Mouse (Mus musculus) MEL (cell line): Measurements from ENCODE around the gene Nucb1. TPM values are rescaled to one million over a fixed set of nuclear protein-coding genes. Genes with fewer than 3 reads are reported as not detected.
A peak's percentile ranks its signal among the peaks of the same experiment; 100 is the strongest.

ENCODE experiments used
- DNase-seq: peaks from one replicate; pipeline ENCODE4 v3.0.0; 2011; ENCODE audit warnings: low read depth, low spot score
- H3K27ac ChIP-seq: 2 replicates; pipeline ENCODE4 v1.5.1; 2012; ENCODE audit warnings: low read depth, mild to moderate bottlenecking, control low read depth, low read length, moderate library complexity; ENCODE audit not compliant: control insufficient read depth
- H3K27me3 ChIP-seq, 2 experiments: fragments of 150-350 bp in 1 of 2; sonication (generic) in 1 of 2; 2 replicates each; pipeline ENCODE4 v1.6.1; 2012; ENCODE audit warnings: low read length in 2 of 2, mild to moderate bottlenecking in 2 of 2, improper control_type of control experiment in 1 of 2, moderate library complexity in 1 of 2; ENCODE audit not compliant: insufficient read depth in 2 of 2, control insufficient read depth in 1 of 2
- H3K36me3 ChIP-seq, 2 experiments: 2 replicates each; pipeline ENCODE4 v1.6.1; 2012 to 2014; ENCODE audit warnings: low read length in 2 of 2, improper control_type of control experiment in 1 of 2, inconsistent platforms in 1 of 2, mild to moderate bottlenecking in 1 of 2; ENCODE audit not compliant: insufficient read depth in 2 of 2, control insufficient read depth in 1 of 2
- H3K4me1 ChIP-seq, 2 experiments: fragments of 150-350 bp in 1 of 2; sonication (generic) in 1 of 2; 2 replicates each; pipeline ENCODE4 v1.6.1; 2012; ENCODE audit warnings: low read length in 2 of 2, improper control_type of control experiment in 1 of 2, mild to moderate bottlenecking in 1 of 2; ENCODE audit not compliant: insufficient read depth in 2 of 2, control insufficient read depth in 1 of 2
- H3K4me3 ChIP-seq, 2 experiments: fragments of 150-350 bp in 1 of 2; sonication (generic) in 1 of 2; 2 replicates each; pipeline ENCODE4 v1.5.1; 2012; ENCODE audit warnings: low read depth in 2 of 2, low read length in 2 of 2, mild to moderate bottlenecking in 2 of 2, moderate library complexity in 2 of 2, control low read depth in 1 of 2, improper control_type of control experiment in 1 of 2; ENCODE audit not compliant: control insufficient read depth in 1 of 2, insufficient read depth in 1 of 2
- H3K79me2 ChIP-seq: 2 replicates; pipeline ENCODE4 v1.6.1; 2012; ENCODE audit warnings: mild to moderate bottlenecking, low read length, moderate library complexity; ENCODE audit not compliant: control insufficient read depth, poor library complexity, insufficient read depth
- H3K9ac ChIP-seq: 2 replicates; pipeline ENCODE4 v1.6.1; 2012; ENCODE audit warnings: low read depth, mild to moderate bottlenecking, control low read depth, low read length, moderate library complexity; ENCODE audit not compliant: control insufficient read depth, poor library complexity, severe bottlenecking
- H3K9me3 ChIP-seq: fragments of 150-350 bp; sonication (generic); replicated peaks from 2 replicates; pipeline ENCODE4 v1.6.1; 2012; ENCODE audit warnings: mild to moderate bottlenecking, low read length, improper control_type of control experiment, moderate library complexity; ENCODE audit not compliant: insufficient read depth
- CHD1 ChIP-seq: IDR thresholded peaks from 2 replicates; pipeline ENCODE4 v1.6.1; 2012; ENCODE audit warnings: low read depth, mild to moderate bottlenecking, inconsistent platforms, low read length, improper control_type of control experiment
- CHD2 ChIP-seq: IDR thresholded peaks from 2 replicates; pipeline ENCODE4 v1.6.1; 2011; ENCODE audit warnings: low read length, improper control_type of control experiment
- ELF1 ChIP-seq: IDR thresholded peaks from 2 replicates; pipeline ENCODE4 v1.6.1; 2014; ENCODE audit warnings: low read depth, mild to moderate bottlenecking, inconsistent platforms, low read length, improper control_type of control experiment, moderate library complexity
- ETS1 ChIP-seq: IDR thresholded peaks from 2 replicates; pipeline ENCODE4 v1.6.1; 2012; ENCODE audit warnings: low read depth, mild to moderate bottlenecking, inconsistent platforms, low read length, improper control_type of control experiment, moderate library complexity
- GATA1 ChIP-seq: IDR thresholded peaks from 2 replicates; pipeline ENCODE4 v1.6.1; 2011; ENCODE audit warnings: low read depth, low read length, improper control_type of control experiment
- HCFC1 ChIP-seq: IDR thresholded peaks from 2 replicates; pipeline ENCODE4 v1.6.1; 2012; ENCODE audit warnings: low read depth, mild to moderate bottlenecking, inconsistent platforms, low read length, improper control_type of control experiment, moderate library complexity
- KAT2A ChIP-seq: conservative IDR thresholded peaks from 2 replicates; pipeline ENCODE4 v1.6.1; 2012; ENCODE audit warnings: low read depth, low read length, improper control_type of control experiment, inconsistent platforms
- MAX ChIP-seq: IDR thresholded peaks from 2 replicates; pipeline ENCODE4 v1.6.1; 2011; ENCODE audit warnings: low read length, improper control_type of control experiment
- MAZ ChIP-seq: IDR thresholded peaks from 2 replicates; pipeline ENCODE4 v1.6.1; 2012; ENCODE audit warnings: low read depth, mild to moderate bottlenecking, inconsistent platforms, low read length, improper control_type of control experiment
- MXI1 ChIP-seq: IDR thresholded peaks from 2 replicates; pipeline ENCODE4 v1.6.1; 2011; ENCODE audit warnings: mild to moderate bottlenecking, low read depth, low read length, improper control_type of control experiment
- NRF1 ChIP-seq: IDR thresholded peaks from 2 replicates; pipeline ENCODE4 v1.6.1; 2014; ENCODE audit warnings: low read depth, mild to moderate bottlenecking, inconsistent platforms, low read length, improper control_type of control experiment, moderate library complexity; ENCODE audit not compliant: poor library complexity, insufficient read depth, severe bottlenecking
- POLR2A ChIP-seq, 2 experiments: IDR thresholded peaks; 2 replicates each; pipeline ENCODE4 v1.6.1; 2011 to 2012; ENCODE audit warnings: low read length in 2 of 2, mild to moderate bottlenecking in 2 of 2, control low read depth in 1 of 2, improper control_type of control experiment in 1 of 2, low read depth in 1 of 2, moderate library complexity in 1 of 2; ENCODE audit not compliant: control insufficient read depth in 1 of 2, insufficient read depth in 1 of 2, poor library complexity in 1 of 2
- POLR2AphosphoS2 ChIP-seq: IDR thresholded peaks from 2 replicates; pipeline ENCODE4 v1.6.1; 2011; ENCODE audit warnings: low read length, improper control_type of control experiment
- SIN3A ChIP-seq: IDR thresholded peaks from 2 replicates; pipeline ENCODE4 v1.6.1; 2012; ENCODE audit warnings: low read length, improper control_type of control experiment, inconsistent platforms
- TBP ChIP-seq: IDR thresholded peaks from 2 replicates; pipeline ENCODE4 v1.8.0; 2011; ENCODE audit warnings: low read depth, low read length, improper control_type of control experiment
- UBTF ChIP-seq: IDR thresholded peaks from 2 replicates; pipeline ENCODE4 v1.6.1; 2012; ENCODE audit warnings: low read depth, mild to moderate bottlenecking, inconsistent platforms, low read length, improper control_type of control experiment, moderate library complexity, borderline replicate concordance; ENCODE audit not compliant: insufficient read depth
- USF1 ChIP-seq: IDR thresholded peaks from 2 replicates; pipeline ENCODE4 v1.6.1; 2014; ENCODE audit warnings: low read depth, mild to moderate bottlenecking, inconsistent platforms, low read length, improper control_type of control experiment, moderate library complexity
- ZC3H11A ChIP-seq: IDR thresholded peaks from 2 replicates; pipeline ENCODE4 v1.6.1; 2012; ENCODE audit warnings: low read depth, mild to moderate bottlenecking, inconsistent platforms, low read length, improper control_type of control experiment
- polyA plus RNA-seq, 2 experiments: library from polyadenylated mRNA; stranded (reverse) in 1 of 2; unstranded in 1 of 2; fragments of >175 nt in 1 of 2; fragments of >200 nt in 1 of 2; gene quantifications; 2 replicates each; pipeline versions ENCODE4 v1.2.1 to v1.2.4; 2012; ENCODE audit warnings: low replicate concordance in 2 of 2, low read depth in 1 of 2; ENCODE audit not compliant: insufficient read length in 2 of 2, insufficient read depth in 1 of 2, missing spikeins in 1 of 2
- total RNA-seq: library from RNA; depleted of rRNA; stranded (reverse); fragments of 300-350 nt; gene quantifications from 2 replicates; pipeline ENCODE4 v1.2.3, GENCODE M21; 2012

The Nucb1 gene
- total and polyA plus RNA-seq, 3 experiments = 92.3 to 343 (median 196) TPM

DNA sequence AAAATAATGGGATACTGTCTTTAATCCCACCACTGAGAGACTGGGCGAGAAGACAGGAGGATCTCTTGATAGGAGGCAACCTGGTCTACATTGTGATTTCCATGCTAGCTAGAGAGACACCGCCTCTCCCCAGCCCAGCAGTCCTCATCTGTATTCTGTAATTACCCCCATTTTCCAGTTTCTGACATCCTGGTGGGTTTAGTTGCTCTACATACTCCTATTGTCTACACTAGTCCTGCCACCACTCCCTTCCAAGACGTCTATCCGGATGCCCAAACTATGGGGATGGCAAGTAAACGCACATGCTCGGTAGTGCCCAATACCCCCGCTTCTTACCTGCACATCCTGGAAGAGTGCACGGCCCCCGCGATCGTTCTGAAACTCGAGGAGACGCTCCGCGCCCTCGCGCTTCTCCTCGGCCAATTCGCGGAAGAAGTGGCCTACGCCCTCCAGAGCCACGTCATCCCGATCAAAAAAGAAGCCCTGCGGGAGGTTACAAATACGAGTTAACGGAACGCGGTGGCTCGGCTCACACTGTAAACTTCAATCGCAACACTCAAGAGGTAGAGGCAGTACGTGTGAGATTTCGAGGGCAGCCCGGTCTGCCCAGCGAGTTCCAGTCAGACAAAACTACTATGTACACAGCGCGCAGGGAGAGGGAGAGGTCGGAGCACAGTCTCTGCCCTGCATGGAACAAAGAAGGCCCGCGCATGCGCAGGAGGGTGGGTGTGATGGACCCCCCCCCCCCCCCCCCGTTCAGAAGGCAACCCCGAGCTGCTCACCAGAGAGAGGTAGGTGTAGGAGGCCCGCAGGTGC is 51.2 kb downstream of the Nucb1 start:
- Histone ChIP-seq H3K4me3 (peak overlapping the region; percentile 78 to 80), H3K79me2 (peaks cover 24% of the 10 kb centered on the region), H3K4me1 (peaks cover 7 to 22% of the 10 kb centered on the region in 2 experiments; a peak in 3 of 4 replicates), H3K9ac (peak overlapping the region; percentile 93), H3K9me3 (no peaks in the 10 kb centered on the region), H3K27me3 (no peaks in the 10 kb centered on the region), H3K36me3 (peaks cover 7 to 22% of the 10 kb centered on the region in 2 experiments), H3K27ac (peak overlapping the region; percentile 88)
- no peak for TF ChIP-seq MAZ
- TF ChIP-seq POLR2AphosphoS2 = no peak
- 0 out of 2 replicates have a peak, but pooled peaks have one; percentile 25 for TF ChIP-seq MAX
- no peak for TF ChIP-seq CHD2
- no peak; a peak in 2 of 4 replicates for TF ChIP-seq POLR2A (IDR thresholded peaks at IDR 0.05; ENCODE audit: control insufficient read depth in 1 of 2, insufficient read depth in 1 of 2, low read depth in 1 of 2, low read length in 2 of 2, poor library complexity in 1 of 2)
- no peak for TF ChIP-seq ETS1
- TF ChIP-seq KAT2A = no peak
- no peak for TF ChIP-seq ZC3H11A
- TF ChIP-seq CHD1 = peak; percentile 49; the same call in 1 of the 2 replicates
- no peak for TF ChIP-seq USF1
- TF ChIP-seq ELF1 = no peak
- TF ChIP-seq GATA1 = no peak
- peak; percentile 56; the same call in 1 of the 2 replicates for TF ChIP-seq SIN3A
- TF ChIP-seq TBP = no peak
- no peak for TF ChIP-seq HCFC1
- TF ChIP-seq UBTF = no peak
- peak; percentile 78 for TF ChIP-seq NRF1
- peak; percentile 52 for TF ChIP-seq MXI1
- DNase-seq = peak; percentile 84
